Mouse (Mus musculus) kidney, adult 2 months (tissue): Measurements from ENCODE around the gene Cacnb4.

Experiments
- CTCF ChIP-seq: fragments of 200-500 bp; conservative IDR thresholded peaks from 2 replicates; pipeline ENCODE4 v1.5.1; 2011; ENCODE audit warnings: low read depth, mild to moderate bottlenecking, control low read depth, low read length, moderate library complexity, mixed read lengths; ENCODE audit not compliant: insufficient read depth, insufficient read length
- POLR2A ChIP-seq: fragments of 200-500 bp; IDR thresholded peaks from one replicate; pipeline ENCODE4 v1.6.1; 2011; ENCODE audit warnings: low read depth, low read length, control low read depth

DNA sequence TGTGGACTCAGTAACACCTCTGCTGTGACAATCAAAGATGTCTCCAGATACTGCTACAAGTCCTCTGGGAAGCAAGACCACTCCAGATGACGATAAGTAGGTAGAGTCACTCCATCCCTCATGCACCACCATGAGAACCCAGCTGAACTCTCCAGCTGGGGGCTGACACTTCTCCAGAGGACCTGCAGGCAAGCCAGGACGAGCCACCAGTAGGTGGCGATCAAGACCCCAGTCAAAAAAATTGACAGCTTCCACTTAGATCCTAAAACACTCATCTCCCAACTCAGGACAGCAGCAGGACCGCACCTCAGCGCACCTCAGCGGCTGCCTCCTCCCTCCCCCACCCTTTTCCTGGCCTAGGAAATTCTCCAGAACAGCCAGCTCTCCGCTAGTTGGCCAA, 43.8 kb downstream of the Cacnb4 start:
- TF ChIP-seq POLR2A (no peak), CTCF (peak; percentile 66)
